Mouse (Mus musculus): ENCODE results near the gene Slamf6. TPM values are rescaled to one million over a fixed set of nuclear protein-coding genes. Genes with fewer than 3 reads are reported as not detected.

The Slamf6 gene
- polyA plus RNA-seq, 1 experiment from 2014 or later = not detected

DNA sequence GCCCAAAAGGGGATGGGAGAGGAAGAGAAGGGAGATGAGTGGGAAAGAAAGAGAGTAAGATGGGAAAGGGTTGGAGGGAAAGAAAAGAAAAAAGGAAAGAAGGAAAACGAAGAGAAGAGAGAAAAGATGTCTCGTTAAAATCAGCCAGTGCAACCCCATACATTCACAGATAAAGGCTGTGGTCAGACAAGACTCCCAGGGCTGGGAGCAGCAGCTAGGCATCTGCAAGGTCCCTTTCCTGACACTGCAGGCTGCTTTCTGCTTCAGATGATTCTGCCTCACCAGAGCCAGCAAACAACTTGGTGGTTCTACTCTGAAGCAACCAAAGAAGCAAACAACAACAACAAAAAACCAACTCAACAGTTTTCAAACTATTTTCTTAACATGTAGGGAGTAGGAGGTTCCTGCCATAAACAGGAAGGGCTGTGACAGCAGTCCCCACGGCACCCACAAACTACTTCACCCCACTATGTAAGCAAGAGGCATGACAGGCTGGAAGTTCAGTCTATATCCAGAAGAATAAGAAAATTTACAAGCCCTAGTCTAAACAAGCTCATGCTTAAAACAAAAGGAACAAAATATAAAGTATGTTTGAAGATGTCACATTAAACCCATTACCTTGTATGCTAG is 66.2 kb downstream of the Slamf6 start:
- Histone ChIP-seq H3K27ac (replicated peaks) (no peak overlapping the region), H3K27me3 (no peaks in the 10 kb centered on the region), H3K4me1 (peaks cover 6% of the 10 kb centered on the region; the same call in 1 of the 2 replicates), H3K4me2 (replicated peaks) (no peak overlapping the region), H3K9me3 (0 out of 2 replicates have a peak, but pooled peaks cover 5% of the 10 kb centered on the region), H3K36me3 (no peaks in the 10 kb centered on the region), H3K4me3 (no peak overlapping the region), H3K9ac (replicated peaks) (no peak overlapping the region)
- ATAC-seq (ENCODE audit: low FRiP score, low read depth) = no peak
- WGBS = 83% methylated on average over 3 of the region's 3 CpGs

DNA sequence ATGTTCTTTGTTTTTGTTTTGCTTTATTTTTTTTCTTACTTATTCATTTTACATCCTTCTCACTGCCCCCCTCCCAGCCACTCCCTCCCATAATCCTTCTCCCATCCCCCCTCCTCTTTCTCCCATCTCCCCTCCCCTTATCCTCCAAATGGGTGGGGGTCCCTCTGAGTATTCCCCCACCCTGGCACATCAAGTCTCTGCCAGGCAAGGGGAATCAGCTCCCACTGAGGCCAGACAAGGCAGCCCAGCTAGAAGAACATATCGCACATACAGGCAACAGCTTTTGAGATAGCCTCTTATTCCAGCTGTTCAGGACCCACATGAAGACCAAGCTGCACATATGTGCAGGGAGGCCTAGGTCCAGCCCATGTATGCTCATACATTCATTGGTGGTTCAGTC is 66.8 kb downstream of the Slamf6 start:
- H3K27me3 ChIP-seq = no peaks in the 10 kb centered on the region
- 0 out of 2 replicates have a peak, but pooled peaks cover 5% of the 10 kb centered on the region for H3K9me3 ChIP-seq
- H3K9ac ChIP-seq (replicated peaks) = no peak overlapping the region
- no peaks in the 10 kb centered on the region for H3K36me3 ChIP-seq
- ATAC-seq (ENCODE audit: low FRiP score, low read depth) = no peak
- no peak overlapping the region for H3K4me3 ChIP-seq
- no peak overlapping the region for H3K4me2 ChIP-seq (replicated peaks)
- H3K4me1 ChIP-seq = peaks cover 6% of the 10 kb centered on the region; the same call in 1 of the 2 replicates
- H3K27ac ChIP-seq (replicated peaks) = no peak overlapping the region
- WGBS = 95% methylated on average over 1 of the region's 1 CpGs

GRCm38 (mm10) chr1:171991883-171992282 is 74.6 kb downstream of the Slamf6 start:
- 88% methylated on average over 2 of the region's 2 CpGs for WGBS
- Histone ChIP-seq H3K27ac (replicated peaks) (no peak overlapping the region), H3K4me3 (no peak overlapping the region), H3K27me3 (no peaks in the 10 kb centered on the region), H3K4me1 (no peaks in the 10 kb centered on the region), H3K9me3 (0 out of 2 replicates have a peak, but pooled peaks cover 5% of the 10 kb centered on the region), H3K36me3 (no peaks in the 10 kb centered on the region), H3K4me2 (replicated peaks) (no peak overlapping the region), H3K9ac (replicated peaks) (no peak overlapping the region)
- no peak for ATAC-seq (ENCODE audit: low FRiP score, low read depth)

- 84% methylated on average over 4 of the region's 4 CpGs for WGBS
- ATAC-seq (ENCODE audit: low FRiP score, low read depth) = no peak
Observed at GRCm38 (mm10) chr1:171992901-171993530, 75.7 kb downstream of the Slamf6 start.

DNA sequence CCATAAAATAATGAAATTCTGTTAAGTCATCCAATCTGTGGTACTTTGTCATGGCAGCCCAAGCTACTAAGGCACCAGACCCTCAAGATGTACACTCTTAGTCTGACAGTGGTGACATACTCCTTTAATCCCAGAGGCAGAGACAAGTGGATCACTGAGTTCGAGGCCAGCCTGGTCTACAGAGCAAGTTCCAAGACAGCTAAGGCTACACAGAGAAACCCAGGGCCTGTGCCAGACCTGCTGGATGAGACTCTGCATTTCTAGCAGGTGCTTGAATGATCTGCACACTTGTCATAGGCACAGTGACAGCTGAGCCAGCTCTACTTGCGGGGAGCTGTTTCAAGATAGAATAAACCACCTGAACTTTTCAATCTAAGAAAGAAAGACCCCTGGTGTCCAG is 77.2 kb downstream of the Slamf6 start:
- no peaks in the 10 kb centered on the region for H3K4me1 ChIP-seq
- H3K27ac ChIP-seq (replicated peaks) = no peak overlapping the region
- H3K4me3 ChIP-seq = no peak overlapping the region
- H3K9ac ChIP-seq (replicated peaks) = no peak overlapping the region
- 0 out of 2 replicates have a peak, but pooled peaks cover 2% of the 10 kb centered on the region for H3K36me3 ChIP-seq
- H3K27me3 ChIP-seq = no peaks in the 10 kb centered on the region
- H3K9me3 ChIP-seq = no peaks in the 10 kb centered on the region
- H3K4me2 ChIP-seq (replicated peaks) = no peak overlapping the region
- 91% methylated on average over 2 of the region's 2 CpGs for WGBS
- no peak for ATAC-seq (ENCODE audit: low FRiP score, low read depth)

More at GRCm38 (mm10) chr1:171992901-171993530, 75.7 kb downstream of the Slamf6 start:
- no peak overlapping the region for H3K4me2 ChIP-seq (replicated peaks)
- no peak overlapping the region for H3K4me3 ChIP-seq
- no peaks in the 10 kb centered on the region for H3K36me3 ChIP-seq
- no peaks in the 10 kb centered on the region for H3K4me1 ChIP-seq
- H3K27me3 ChIP-seq = no peaks in the 10 kb centered on the region
- 0 out of 2 replicates have a peak, but pooled peaks cover 4% of the 10 kb centered on the region for H3K9me3 ChIP-seq
- H3K27ac ChIP-seq (replicated peaks) = no peak overlapping the region
- H3K9ac ChIP-seq (replicated peaks) = no peak overlapping the region

- Histone ChIP-seq H3K9ac (replicated peaks) (no peak overlapping the region), H3K36me3 (peaks cover 7% of the 10 kb centered on the region; the same call in 1 of the 2 replicates), H3K4me3 (no peak overlapping the region), H3K4me2 (replicated peaks) (no peak overlapping the region), H3K27me3 (no peaks in the 10 kb centered on the region), H3K27ac (replicated peaks) (no peak overlapping the region), H3K4me1 (no peaks in the 10 kb centered on the region), H3K9me3 (no peaks in the 10 kb centered on the region)
- WGBS = 89% methylated on average over 11 of the region's 11 CpGs
- ATAC-seq (ENCODE audit: low FRiP score, low read depth) = no peak
Observed at GRCm38 (mm10) chr1:171994918-171995715, 77.8 kb downstream of the Slamf6 start.

GRCm38 (mm10) chr1:171996701-171997100 is 79.4 kb downstream of the Slamf6 start:
- Histone ChIP-seq H3K36me3 (peaks cover 11% of the 10 kb centered on the region; the same call in 1 of the 2 replicates), H3K4me2 (replicated peaks) (no peak overlapping the region), H3K9ac (replicated peaks) (no peak overlapping the region), H3K9me3 (no peaks in the 10 kb centered on the region), H3K27me3 (no peaks in the 10 kb centered on the region), H3K4me1 (0 out of 2 replicates have a peak, but pooled peaks cover 4% of the 10 kb centered on the region), H3K27ac (replicated peaks) (no peak overlapping the region), H3K4me3 (no peak overlapping the region)
- ATAC-seq (ENCODE audit: low FRiP score, low read depth) = no peak
- WGBS = 82% methylated on average over 7 of the region's 7 CpGs

DNA sequence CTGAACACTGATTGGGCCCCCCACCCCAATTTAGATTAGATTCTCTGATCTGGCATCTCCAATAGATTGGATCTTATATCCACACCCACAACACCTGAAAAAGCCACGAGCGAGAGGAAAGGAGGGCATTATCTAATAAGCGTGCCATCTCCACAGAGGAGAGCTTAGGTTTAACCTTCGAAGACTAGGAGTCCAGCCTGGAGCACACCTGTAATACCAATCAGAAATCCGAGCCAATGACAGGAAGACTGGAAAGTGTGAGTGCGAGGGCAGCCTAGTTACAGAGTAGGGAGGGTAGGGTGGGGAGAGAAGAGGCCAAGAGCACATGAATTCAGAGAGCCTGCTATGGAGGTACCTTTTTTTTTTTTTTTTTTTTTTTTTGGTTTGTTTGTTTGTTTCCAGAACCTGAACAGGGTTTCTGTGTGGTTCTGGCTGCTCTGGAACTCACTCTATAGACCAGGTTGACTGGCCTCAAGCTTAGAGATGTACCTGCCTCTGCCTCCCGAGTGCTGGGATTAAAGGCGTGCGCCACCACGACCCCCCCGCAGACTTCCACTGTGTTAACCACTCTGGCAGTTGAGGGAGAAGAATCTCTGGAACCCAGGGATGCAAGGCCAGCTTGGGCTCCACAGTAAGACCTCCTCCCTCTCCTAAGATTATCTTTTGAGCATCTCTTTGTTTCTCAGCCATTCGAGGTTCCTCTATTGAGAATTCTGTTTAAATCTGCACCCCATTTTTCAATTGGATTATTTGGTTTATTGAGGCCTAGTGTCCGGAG is 81.7 kb downstream of the Slamf6 start:
- Histone ChIP-seq H3K36me3 (peaks cover 33% of the 10 kb centered on the region), H3K9ac (replicated peaks) (no peak overlapping the region), H3K4me3 (no peak overlapping the region), H3K27ac (replicated peaks) (no peak overlapping the region), H3K4me2 (replicated peaks) (no peak overlapping the region), H3K4me1 (0 out of 2 replicates have a peak, but pooled peaks cover 5% of the 10 kb centered on the region), H3K27me3 (no peaks in the 10 kb centered on the region), H3K9me3 (no peaks in the 10 kb centered on the region)
- WGBS = 89% methylated on average over 13 of the region's 13 CpGs
- ATAC-seq (ENCODE audit: low FRiP score, low read depth) = no peak

DNA sequence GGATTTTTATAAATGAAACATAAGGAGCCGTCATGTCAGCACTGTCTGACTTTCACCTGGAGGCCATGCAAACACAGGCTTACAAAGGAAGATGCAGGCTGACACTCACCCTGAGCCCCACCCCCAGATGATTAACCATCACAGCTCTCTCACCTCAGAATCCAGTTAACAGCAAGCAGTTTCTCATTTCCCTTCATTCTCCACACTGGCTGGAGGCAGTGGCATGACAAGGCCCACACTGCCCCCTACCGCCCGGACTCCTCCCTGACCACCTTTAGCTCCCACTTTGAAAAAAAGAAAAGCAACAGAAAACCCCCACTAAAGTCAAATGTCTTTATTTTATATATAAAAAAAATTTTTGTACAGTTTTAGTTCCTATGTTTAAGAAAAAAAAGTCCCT is 83.3 kb downstream of the Slamf6 start:
- no peak overlapping the region; the same call in 1 of the 2 replicates for H3K27ac ChIP-seq (replicated peaks)
- 67% methylated on average over 3 of the region's 3 CpGs for WGBS
- H3K36me3 ChIP-seq = peaks cover 48% of the 10 kb centered on the region
- ATAC-seq (ENCODE audit: low FRiP score, low read depth) = peak; percentile 41
- 0 out of 2 replicates have a peak, but pooled peaks cover 5% of the 10 kb centered on the region for H3K4me1 ChIP-seq
- no peak overlapping the region for H3K9ac ChIP-seq (replicated peaks)
- no peak overlapping the region for H3K4me3 ChIP-seq
- no peaks in the 10 kb centered on the region for H3K27me3 ChIP-seq
- H3K4me2 ChIP-seq (replicated peaks) = no peak overlapping the region
- no peaks in the 10 kb centered on the region for H3K9me3 ChIP-seq

- Histone ChIP-seq H3K27me3 (no peaks in the 10 kb centered on the region), H3K4me3 (no peak overlapping the region), H3K36me3 (peaks cover 59% of the 10 kb centered on the region), H3K9me3 (no peaks in the 10 kb centered on the region), H3K4me1 (0 out of 2 replicates have a peak, but pooled peaks cover 5% of the 10 kb centered on the region), H3K9ac (replicated peaks) (no peak overlapping the region), H3K27ac (replicated peaks) (peak overlapping the region; percentile 61), H3K4me2 (replicated peaks) (no peak overlapping the region)
- WGBS = 40% methylated on average over 12 of the region's 12 CpGs
- peak; percentile 35 for ATAC-seq (ENCODE audit: low FRiP score, low read depth)
Observed at GRCm38 (mm10) chr1:172001665-172002064, 84.3 kb downstream of the Slamf6 start.
